Comparison of ENCODE assay signal across 7 mouse cellular contexts in the genomic region with DNA sequence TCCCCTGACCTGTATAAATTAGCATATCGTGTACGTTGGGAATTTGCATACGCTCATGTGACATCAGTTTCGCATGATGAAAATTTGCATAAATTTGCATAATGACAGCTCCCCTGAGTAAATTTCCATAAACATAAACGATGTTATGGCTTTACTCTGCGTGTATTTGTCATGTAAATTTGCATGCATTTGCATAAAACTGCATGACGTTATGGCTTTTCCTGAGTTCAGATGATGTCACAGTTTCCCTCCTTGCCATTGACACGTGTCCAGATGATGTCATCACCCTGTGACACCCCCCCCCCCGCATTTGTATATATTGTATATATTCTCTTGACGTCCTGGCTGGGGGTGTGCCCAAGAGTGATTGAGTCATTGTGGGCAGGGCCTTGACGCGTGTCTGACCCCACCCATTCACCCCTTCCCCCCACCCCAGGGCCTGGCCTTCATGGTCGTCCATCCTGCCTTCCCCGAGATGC.
DNase-seq lines count a peak whose midpoint lies in the region; ATAC-seq lines count a peak whose summit lies in the region.

No protein-coding gene starts in this region.

- H3K4me1 ChIP-seq in lung, embryonic 15.5 days = peaks cover 8% of the 10 kb centered on the region; the same call in 1 of the 2 replicates
- peaks cover 23% of the 10 kb centered on the region for H3K4me1 ChIP-seq in liver, embryonic 15.5 days (replicated peaks)

- DNase-seq in lung, postnatal 4 days = no peak
- DNase-seq in cerebellum, adult 9-10 months = peak; percentile 80
- peak; percentile 34 for DNase-seq in forelimb bud, embryonic 11.5 days (ENCODE audit: low read depth, low spot score)
- DNase-seq in testis, postnatal 10 days (ENCODE audit: low spot score) = peak; percentile 65

- peak overlapping the region; percentile 69; the same call in 1 of the 2 replicates for H3K27ac ChIP-seq in lung, embryonic 15.5 days
- peak overlapping the region; percentile 85; the same call in 1 of the 2 replicates for H3K27ac ChIP-seq in liver, embryonic 15.5 days (replicated peaks)

- peak overlapping the region; percentile 37; the same call in 1 of the 2 replicates for H3K9ac ChIP-seq in lung, embryonic 15.5 days
- H3K9ac ChIP-seq in liver, embryonic 15.5 days = no peak overlapping the region

- no peaks in the 10 kb centered on the region for H3K27me3 ChIP-seq in lung, embryonic 15.5 days
- H3K27me3 ChIP-seq in liver, embryonic 15.5 days = no peaks in the 10 kb centered on the region

- H3K36me3 ChIP-seq in lung, embryonic 15.5 days = peaks cover 40% of the 10 kb centered on the region
- H3K36me3 ChIP-seq in liver, embryonic 15.5 days (replicated peaks) = peaks cover 43% of the 10 kb centered on the region

- no peaks in the 10 kb centered on the region for H3K9me3 ChIP-seq in lung, embryonic 15.5 days
- H3K9me3 ChIP-seq in liver, embryonic 15.5 days (replicated peaks) = peaks cover 8% of the 10 kb centered on the region; the same call in 1 of the 2 replicates

- peak overlapping the region; percentile 69 for H3K4me2 ChIP-seq in lung, embryonic 15.5 days
- H3K4me2 ChIP-seq in liver, embryonic 15.5 days = peak overlapping the region; percentile 83

- 70% methylated on average over 14 of the region's 14 CpGs for whole genome bisulfite sequencing in lung, embryonic 15.5 days
- WGBS in liver, embryonic 15.5 days (ENCODE audit: insufficient replicate concordance) = 63% methylated on average over 14 of the region's 14 CpGs

- no peak for ATAC-seq in lung, embryonic 15.5 days (ENCODE audit: borderline replicate concordance, extremely low read depth, low FRiP score, low TSS enrichment)
- no peak for ATAC-seq in liver, embryonic 15.5 days (ENCODE audit: insufficient read depth)
- ATAC-seq in monocyte, adult 5-6 weeks (replicated peaks; ENCODE audit: insufficient number of reproducible peaks, low FRiP score, low TSS enrichment, poor library complexity, severe bottlenecking) = no peak

- H3K4me3 ChIP-seq in lung, embryonic 15.5 days = peak overlapping the region; percentile 56
- H3K4me3 ChIP-seq in liver, embryonic 15.5 days (replicated peaks) = peak overlapping the region; percentile 70

Comparison
In these comparisons a context has a peak if more than half of its experiments do, and no peak if none do; other contexts are left out.
1. DNase-seq: peak in cerebellum, adult 9-10 months (single experiment), forelimb bud, embryonic 11.5 days (single experiment) and testis, postnatal 10 days (single experiment); none in lung, postnatal 4 days (0 of 2).